Mouse (Mus musculus) G1E (cell line): ENCODE data around the gene Rhox3g.
"Not testable (repeated sequence)": the region's sequence is repeated elsewhere in the genome, so short reads cannot be mapped to it uniquely, and the experiment has no call there.

Experiments
- CTCF ChIP-seq: IDR thresholded peaks from 2 replicates; pipeline ENCODE4 v1.5.1; 2012; ENCODE audit warnings: low read depth, low read length, inconsistent platforms, mixed read lengths
- GATA1 ChIP-seq: IDR thresholded peaks from 2 replicates; pipeline ENCODE4 v1.6.1; 2012; ENCODE audit warnings: borderline replicate concordance, low read length, inconsistent platforms, mixed read lengths
- GATA2 ChIP-seq: IDR thresholded peaks from 2 replicates; pipeline ENCODE4 v1.6.1; 2012; ENCODE audit warnings: low read depth, low read length, inconsistent platforms, borderline replicate concordance
- POLR2AphosphoS5 ChIP-seq: IDR thresholded peaks from 2 replicates; pipeline ENCODE4 v1.6.1; 2012; ENCODE audit warnings: low read depth, low read length, inconsistent platforms; ENCODE audit not compliant: insufficient replicate concordance
- TAL1 ChIP-seq: conservative IDR thresholded peaks from 2 replicates; pipeline ENCODE4 v1.6.1; 2012; ENCODE audit warnings: low read depth, low read length, inconsistent platforms, mixed read lengths

- TF ChIP-seq CTCF, GATA1, TAL1, POLR2AphosphoS5, GATA2: not testable (repeated sequence)
Measured at GRCm38 (mm10) chrX:37673177-37673576, 44.8 kb upstream of the Rhox3g start, which contains the start of gene Rhox2h.
